Comparison of ENCODE assay signal across 8 mouse cellular contexts in genomic region chr9:121777484-121778065, GRCm38 (mm10). TPM values are rescaled to one million over a fixed set of nuclear protein-coding genes. Genes with fewer than 3 reads are reported as not detected.
DNase-seq lines count a peak whose midpoint lies in the region; ATAC-seq and TF ChIP-seq lines count a peak whose summit lies in the region.

TSS of gene Klhl40 (plus strand) at chr9:121777607.

- H3K9ac ChIP-seq in liver, embryonic 11.5 days (ENCODE audit: low read depth, low read length): no peak within 1 kb of the TSS
- no peak within 1 kb of the TSS for H3K9ac ChIP-seq in liver, postnatal 0 days (replicated peaks)
- H3K9ac ChIP-seq in embryonic facial prominence, embryonic 15.5 days: no peak within 1 kb of the TSS
- H3K9ac ChIP-seq in heart, embryonic 15.5 days: peak within 1 kb of the TSS; percentile 40
- no peak within 1 kb of the TSS for H3K9ac ChIP-seq in liver, embryonic 15.5 days

- no peaks in the 10 kb centered on the region for H3K4me1 ChIP-seq in liver, embryonic 11.5 days (replicated peaks; ENCODE audit: control insufficient read depth, insufficient read depth, low read length)
- H3K4me1 ChIP-seq in liver, postnatal 0 days (ENCODE audit: insufficient read depth): no peaks in the 10 kb centered on the region
- peaks cover 11% of the 10 kb centered on the region for H3K4me1 ChIP-seq in embryonic facial prominence, embryonic 15.5 days
- peaks cover 32% of the 10 kb centered on the region for H3K4me1 ChIP-seq in heart, embryonic 15.5 days (replicated peaks)
- no peaks in the 10 kb centered on the region for H3K4me1 ChIP-seq in liver, embryonic 15.5 days (replicated peaks)

- peak within 1 kb of the TSS; percentile 8; the same call in 1 of the 2 replicates for H3K4me3 ChIP-seq in liver, embryonic 11.5 days (ENCODE audit: low read depth, low read length)
- no peak within 1 kb of the TSS for H3K4me3 ChIP-seq in liver, postnatal 0 days (ENCODE audit: low read depth, low read length)
- H3K4me3 ChIP-seq in embryonic facial prominence, embryonic 15.5 days (replicated peaks): peak within 1 kb of the TSS; percentile 35
- peak within 1 kb of the TSS; percentile 40 for H3K4me3 ChIP-seq in heart, embryonic 15.5 days
- no peak within 1 kb of the TSS for H3K4me3 ChIP-seq in liver, embryonic 15.5 days (replicated peaks)

- H3K4me2 ChIP-seq in liver, embryonic 11.5 days: peak within 1 kb of the TSS; percentile 53
- H3K4me2 ChIP-seq in liver, postnatal 0 days (ENCODE audit: low read depth, low read length): no peak within 1 kb of the TSS
- H3K4me2 ChIP-seq in embryonic facial prominence, embryonic 15.5 days (replicated peaks): peak within 1 kb of the TSS; percentile 56
- H3K4me2 ChIP-seq in heart, embryonic 15.5 days: peak within 1 kb of the TSS; percentile 75
- H3K4me2 ChIP-seq in liver, embryonic 15.5 days: peak within 1 kb of the TSS; percentile 32

- 15% methylated on average over 30 of the region's 30 CpGs for whole genome bisulfite sequencing in liver, embryonic 11.5 days
- 18% methylated on average over 30 of the region's 30 CpGs for WGBS in liver, postnatal 0 days (ENCODE audit: insufficient replicate concordance)
- 17% methylated on average over 30 of the region's 30 CpGs for WGBS in embryonic facial prominence, embryonic 15.5 days
- WGBS in heart, embryonic 15.5 days: 15% methylated on average over 30 of the region's 30 CpGs
- 16% methylated on average over 30 of the region's 30 CpGs for WGBS in liver, embryonic 15.5 days (ENCODE audit: insufficient replicate concordance)

- TF ChIP-seq CTCF in liver, postnatal 0 days (IDR thresholded peaks at IDR 0.05; ENCODE audit: low read depth): no peak

- ATAC-seq in liver, embryonic 11.5 days (replicated peaks; ENCODE audit: low FRiP score): no peak; the same call in 1 of the 2 replicates
- ATAC-seq in liver, postnatal 0 days: no peak
- peak; percentile 77 for ATAC-seq in embryonic facial prominence, embryonic 15.5 days (ENCODE audit: insufficient number of reproducible peaks, low FRiP score, low TSS enrichment, low read depth)
- ATAC-seq in heart, embryonic 15.5 days (replicated peaks; ENCODE audit: insufficient number of reproducible peaks, insufficient read depth, low FRiP score, low read depth): peak; percentile 76
- ATAC-seq in liver, embryonic 15.5 days (ENCODE audit: insufficient read depth): no peak

- no peaks in the 10 kb centered on the region for H3K36me3 ChIP-seq in liver, embryonic 11.5 days (ENCODE audit: control insufficient read depth, insufficient read depth, low read length)
- H3K36me3 ChIP-seq in liver, postnatal 0 days (replicated peaks; ENCODE audit: insufficient read depth, low read length): no peaks in the 10 kb centered on the region
- H3K36me3 ChIP-seq in embryonic facial prominence, embryonic 15.5 days: no peaks in the 10 kb centered on the region
- H3K36me3 ChIP-seq in heart, embryonic 15.5 days: no peaks in the 10 kb centered on the region
- H3K36me3 ChIP-seq in liver, embryonic 15.5 days (replicated peaks): no peaks in the 10 kb centered on the region

- H3K27me3 ChIP-seq in liver, embryonic 11.5 days (replicated peaks; ENCODE audit: control insufficient read depth, insufficient read depth, low read length): peaks cover 35% of the 10 kb centered on the region
- peaks cover 29% of the 10 kb centered on the region for H3K27me3 ChIP-seq in liver, postnatal 0 days (ENCODE audit: insufficient read depth, low read length)
- H3K27me3 ChIP-seq in embryonic facial prominence, embryonic 15.5 days: peaks cover 34% of the 10 kb centered on the region
- H3K27me3 ChIP-seq in heart, embryonic 15.5 days: peaks cover 41% of the 10 kb centered on the region
- H3K27me3 ChIP-seq in liver, embryonic 15.5 days: peaks cover 38% of the 10 kb centered on the region

- H3K9me3 ChIP-seq in liver, embryonic 11.5 days (ENCODE audit: control insufficient read depth, low read length): no peaks in the 10 kb centered on the region
- H3K9me3 ChIP-seq in liver, postnatal 0 days (ENCODE audit: low read length): no peaks in the 10 kb centered on the region
- no peaks in the 10 kb centered on the region for H3K9me3 ChIP-seq in embryonic facial prominence, embryonic 15.5 days (replicated peaks)
- H3K9me3 ChIP-seq in heart, embryonic 15.5 days (replicated peaks): no peaks in the 10 kb centered on the region
- H3K9me3 ChIP-seq in liver, embryonic 15.5 days (replicated peaks): no peaks in the 10 kb centered on the region

- no peak for TF ChIP-seq EP300 in liver, postnatal 0 days (IDR thresholded peaks at IDR 0.05; ENCODE audit: low read depth)

- H3K27ac ChIP-seq in liver, embryonic 11.5 days (ENCODE audit: low read depth, low read length): no peak within 1 kb of the TSS
- no peak within 1 kb of the TSS for H3K27ac ChIP-seq in liver, postnatal 0 days (ENCODE audit: low read depth)
- no peak within 1 kb of the TSS; the same call in 1 of the 2 replicates for H3K27ac ChIP-seq in embryonic facial prominence, embryonic 15.5 days (replicated peaks)
- peak within 1 kb of the TSS; percentile 73 for H3K27ac ChIP-seq in heart, embryonic 15.5 days
- no peak within 1 kb of the TSS for H3K27ac ChIP-seq in liver, embryonic 15.5 days (replicated peaks)

- DNase-seq in liver, embryonic 11.5 days (ENCODE audit: low spot score): no peak
- DNase-seq in liver, postnatal 0 days: no peak
- DNase-seq in T-cell, adult 2 months (ENCODE audit: low spot score): no peak
- no peak for DNase-seq in layer of hippocampus, adult 9-11 months
- no peak for DNase-seq in thymus, postnatal 0 days (ENCODE audit: low spot score)

RNA-seq across cellular contexts. Expression of gene Klhl40, which starts in this region (rescaled TPM):
- not detected in 2 replicates for polyA plus RNA-seq in liver, embryonic 11.5 days (2014; fragmentation: Nextera tagmentation; extraction: Ambion mirVana)
- polyA plus RNA-seq in liver, postnatal 0 days (2015; fragmentation: Nextera tagmentation; extraction: Ambion mirVana): 0.13 and 0.81 TPM in 2 replicates
- 16.7 and 23.2 TPM in 2 replicates for polyA plus RNA-seq in embryonic facial prominence, embryonic 15.5 days (2015; fragmentation: Nextera tagmentation; extraction: Ambion mirVana)
- 4.5 and 5.5 TPM in 2 replicates for polyA plus RNA-seq in heart, embryonic 15.5 days (2015; fragmentation: Nextera tagmentation; extraction: Ambion mirVana)
- 0.67 and 0.98 TPM in 2 replicates for polyA plus RNA-seq in liver, embryonic 15.5 days (2015; fragmentation: Nextera tagmentation; extraction: Ambion mirVana)
- polyA plus RNA-seq in thymus, postnatal 0 days (2015; fragmentation: Nextera tagmentation; extraction: Ambion mirVana): 0.34 and 0.40 TPM in 2 replicates

Comparison
In these comparisons a context has a peak if more than half of its experiments do, and no peak if none do; other contexts are left out.
1. H3K4me3 ChIP-seq: peak in liver, embryonic 11.5 days (single experiment), embryonic facial prominence, embryonic 15.5 days (single experiment) and heart, embryonic 15.5 days (single experiment); none in liver, postnatal 0 days (single experiment) and liver, embryonic 15.5 days (single experiment).
2. ATAC-seq: peak in embryonic facial prominence, embryonic 15.5 days (single experiment) and heart, embryonic 15.5 days (single experiment); none in liver, embryonic 11.5 days (single experiment), liver, postnatal 0 days (single experiment) and liver, embryonic 15.5 days (single experiment).